Mouse (Mus musculus): ENCODE data around the gene Drg1.
"Not testable (repeated sequence)": the region's sequence is repeated elsewhere in the genome, so short reads cannot be mapped to it uniquely, and the experiment has no call there.

Drg1 gene

GRCm38 (mm10) chr11:3212526-3212925 is 53.7 kb downstream of the Drg1 start:
- DNase-seq (ENCODE audit: low read depth, low spot score), result peak; percentile 15

GRCm38 (mm10) chr11:3206783-3207182 is 59.4 kb downstream of the Drg1 start:
- no peak for DNase-seq (ENCODE audit: low read depth, low spot score)

GRCm38 (mm10) chr11:3205207-3205606 is 61.0 kb downstream of the Drg1 start:
- no peak for DNase-seq (ENCODE audit: low read depth, low spot score)

- no peak for DNase-seq (ENCODE audit: low read depth, low spot score)
Measured at GRCm38 (mm10) chr11:3203771-3204170, 62.4 kb downstream of the Drg1 start.

- DNase-seq (ENCODE audit: low read depth, low spot score), result peak; percentile 49
Measured at GRCm38 (mm10) chr11:3202781-3203441, 63.3 kb downstream of the Drg1 start.

- peak; percentile 73 for DNase-seq (ENCODE audit: low read depth, low spot score)
Measured at GRCm38 (mm10) chr11:3202231-3202701, 63.9 kb downstream of the Drg1 start, which contains the start of gene Eif4enif1. Gene Eif4enif1, plus strand, starts transcription at chr11:3202392.

GRCm38 (mm10) chr11:3201326-3202230 is 64.6 kb downstream of the Drg1 start:
- DNase-seq (ENCODE audit: low read depth, low spot score), result peak; percentile 72

- DNase-seq (ENCODE audit: low read depth, low spot score), result not testable (repeated sequence)
Measured at GRCm38 (mm10) chr11:3200636-3201035, 65.6 kb downstream of the Drg1 start.

- DNase-seq (ENCODE audit: low read depth, low spot score), result no peak
Measured at GRCm38 (mm10) chr11:3193363-3193762, 72.9 kb downstream of the Drg1 start, which contains the start of gene Sfi1. Gene Sfi1, minus strand, starts transcription at chr11:3193463.

GRCm38 (mm10) chr11:3182707-3183106 is 83.5 kb downstream of the Drg1 start:
- DNase-seq (ENCODE audit: low read depth, low spot score), result not testable (repeated sequence)

- not testable (repeated sequence) for DNase-seq (ENCODE audit: low read depth, low spot score)
Measured at GRCm38 (mm10) chr11:3181971-3182370, 84.2 kb downstream of the Drg1 start.

- peak; percentile 63 for DNase-seq (ENCODE audit: low read depth, low spot score)
Measured at GRCm38 (mm10) chr11:3181250-3181649, 85.0 kb downstream of the Drg1 start.

- not testable (repeated sequence) for DNase-seq (ENCODE audit: low read depth, low spot score)
Measured at GRCm38 (mm10) chr11:3180510-3181160, 85.6 kb downstream of the Drg1 start.

GRCm38 (mm10) chr11:3179726-3180092 is 86.5 kb downstream of the Drg1 start:
- not testable (repeated sequence) for DNase-seq (ENCODE audit: low read depth, low spot score)

GRCm38 (mm10) chr11:3178968-3179725 is 87.1 kb downstream of the Drg1 start:
- peak; percentile 43 for DNase-seq (ENCODE audit: low read depth, low spot score)

GRCm38 (mm10) chr11:3173425-3174318 is 92.5 kb downstream of the Drg1 start:
- DNase-seq (ENCODE audit: low read depth, low spot score), result peak; percentile 63

GRCm38 (mm10) chr11:3172526-3172925 is 93.7 kb downstream of the Drg1 start:
- not testable (repeated sequence) for DNase-seq (ENCODE audit: low read depth, low spot score)

GRCm38 (mm10) chr11:3171931-3172330 is 94.3 kb downstream of the Drg1 start:
- not testable (repeated sequence) for DNase-seq (ENCODE audit: low read depth, low spot score)

- DNase-seq (ENCODE audit: low read depth, low spot score), result not testable (repeated sequence)
Measured at GRCm38 (mm10) chr11:3169042-3169441, 97.2 kb downstream of the Drg1 start.

GRCm38 (mm10) chr11:3167571-3168001 is 98.6 kb downstream of the Drg1 start:
- peak; percentile 31 for DNase-seq (ENCODE audit: low read depth, low spot score)
